Mouse (Mus musculus) heart, adult 2 months (tissue): ENCODE results near the gene Ptgr2.

Experiments
- CTCF ChIP-seq: fragments of 200-600 bp; IDR thresholded peaks from 2 replicates; pipeline ENCODE4 v1.8.1; 2022; ENCODE audit warnings: antibody characterized with exemption, mild to moderate bottlenecking, moderate library complexity
- EP300 ChIP-seq: fragments of 200-500 bp; IDR thresholded peaks from 2 replicates; pipeline ENCODE4 v1.6.1; 2011; ENCODE audit warnings: low read depth, low read length, control low read depth; ENCODE audit not compliant: insufficient read depth

- no peak for TF ChIP-seq EP300
- TF ChIP-seq CTCF: no peak
Observed at GRCm38 (mm10) chr12:84285593-84285968, 549 bp downstream of the Ptgr2 start.
